Mouse (Mus musculus): ENCODE measurements around the gene Smpdl3b.

DNA sequence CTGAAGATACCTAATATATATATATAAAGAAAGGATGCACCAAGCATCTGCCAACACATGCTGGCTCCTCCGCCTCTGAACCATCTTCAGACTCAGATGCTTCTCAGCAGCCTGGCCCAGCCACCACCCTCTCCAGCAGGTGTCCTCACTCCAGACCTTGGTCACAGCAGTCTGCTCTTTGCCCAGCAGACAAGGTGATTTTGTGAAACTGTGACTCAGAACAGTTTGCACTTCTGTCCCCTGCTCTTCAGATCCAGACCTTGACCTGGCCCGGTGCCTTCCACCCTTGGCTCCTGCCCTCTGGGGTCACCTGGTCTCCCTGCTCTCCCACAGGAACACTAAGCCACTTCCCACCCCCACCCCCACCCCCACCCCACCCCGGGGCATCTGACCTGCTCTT is 21.2 kb downstream of the Smpdl3b start:
- no peak for TF ChIP-seq HCFC1 (IDR thresholded peaks at IDR 0.05; ENCODE audit: borderline replicate concordance, insufficient read depth, low read length)
- no peak for TF ChIP-seq MAFK (IDR thresholded peaks at IDR 0.05; ENCODE audit: insufficient read depth, low read depth, low read length)
- TF ChIP-seq CHD2 (IDR thresholded peaks at IDR 0.05; ENCODE audit: low read depth, low read length) = no peak
- no peak for TF ChIP-seq ZNF384 (IDR thresholded peaks at IDR 0.05; ENCODE audit: low read depth, low read length)
